Mouse (Mus musculus): ENCODE data around the gene Elovl7.

Gene Elovl7

DNA sequence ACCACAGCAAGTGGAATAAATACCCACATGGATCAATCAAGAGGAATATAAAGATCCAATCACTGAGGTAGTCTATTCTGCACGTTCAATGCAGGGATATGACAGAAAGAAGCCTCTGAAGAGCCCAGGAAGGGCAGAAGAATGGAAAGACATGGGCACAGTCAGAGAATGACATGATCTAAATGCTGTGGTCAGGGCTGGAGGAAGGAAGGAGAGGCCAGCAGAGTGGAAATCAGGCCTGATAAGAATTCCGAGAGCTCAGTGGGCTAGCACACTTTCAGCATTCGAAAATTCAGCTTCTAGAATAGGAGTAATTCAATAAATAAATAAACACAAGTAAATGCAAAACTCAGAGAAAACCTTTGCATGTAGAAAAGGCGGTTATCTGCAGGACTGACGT, 27.5 kb downstream of the Elovl7 start:
- DNase-seq (ENCODE audit: low read depth) = no peak

DNA sequence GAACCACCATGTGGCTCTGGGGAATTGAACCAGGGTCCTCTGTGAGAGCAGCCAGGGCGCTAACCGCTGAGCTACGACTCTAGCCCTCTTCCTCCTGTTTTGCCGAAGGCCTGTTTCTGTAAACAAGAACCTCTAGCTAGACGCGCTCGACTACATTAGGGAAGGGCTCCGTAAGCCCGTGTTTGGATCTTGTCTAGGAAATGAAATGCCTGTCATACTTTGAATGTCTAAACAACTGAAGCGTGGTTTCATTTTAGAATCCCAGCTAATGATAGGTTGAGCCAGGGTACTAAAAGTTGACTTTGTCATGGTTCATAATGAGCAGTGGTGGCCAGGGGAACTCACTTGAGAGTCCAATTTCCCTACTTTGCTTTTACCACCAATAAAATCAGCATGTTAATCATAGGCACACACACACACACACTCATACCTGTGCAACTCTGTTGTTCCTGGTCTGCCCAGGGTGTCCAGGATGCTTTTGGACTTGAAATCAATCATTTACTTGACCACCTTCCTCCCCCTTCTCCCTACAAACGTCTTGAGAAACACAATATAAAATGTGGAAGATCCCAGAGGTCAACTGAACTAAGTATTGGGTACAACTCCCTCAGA, 31.0 kb downstream of the Elovl7 start:
- DNase-seq (ENCODE audit: low read depth) = no peak

DNA sequence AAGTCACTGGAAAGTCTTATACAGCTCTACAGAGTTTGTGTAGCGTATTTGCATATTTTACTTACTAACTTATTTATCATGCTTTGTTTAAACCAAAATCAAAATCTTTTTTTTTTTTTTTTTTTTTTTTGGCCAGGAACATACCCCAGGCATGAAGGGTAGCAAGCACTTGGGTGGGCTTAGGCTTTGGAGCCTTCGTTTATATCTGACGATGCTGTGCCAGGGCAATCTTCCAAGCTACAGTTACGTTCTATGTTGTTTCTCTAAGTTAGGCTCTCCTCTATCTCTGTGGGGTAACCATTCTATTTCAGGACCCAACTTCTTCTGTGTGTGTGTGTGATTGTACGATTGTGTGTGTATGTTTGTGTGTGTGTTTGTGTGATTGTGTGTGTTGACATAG, 36.9 kb downstream of the Elovl7 start:
- no peak for DNase-seq (ENCODE audit: low read depth)

DNA sequence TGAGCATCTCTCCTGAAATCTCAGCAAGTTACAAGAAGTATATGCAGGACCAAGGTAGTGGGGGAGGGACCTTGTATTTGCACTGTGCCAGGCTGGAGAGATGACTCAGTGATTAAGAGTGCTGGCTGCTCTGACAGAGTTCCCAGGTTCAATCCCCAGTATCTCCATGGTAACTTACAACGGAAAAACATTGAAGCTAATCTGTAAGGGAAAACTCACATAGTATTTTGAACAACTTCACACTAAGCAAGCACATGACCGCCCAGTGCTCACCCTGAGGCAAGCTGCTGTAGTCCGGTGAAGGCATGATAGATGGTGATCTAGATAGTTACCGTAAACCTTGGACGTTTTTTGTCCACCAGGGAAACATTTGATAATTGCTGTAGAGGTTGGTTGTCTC, 39.8 kb downstream of the Elovl7 start:
- no peak for DNase-seq (ENCODE audit: low read depth)

DNA sequence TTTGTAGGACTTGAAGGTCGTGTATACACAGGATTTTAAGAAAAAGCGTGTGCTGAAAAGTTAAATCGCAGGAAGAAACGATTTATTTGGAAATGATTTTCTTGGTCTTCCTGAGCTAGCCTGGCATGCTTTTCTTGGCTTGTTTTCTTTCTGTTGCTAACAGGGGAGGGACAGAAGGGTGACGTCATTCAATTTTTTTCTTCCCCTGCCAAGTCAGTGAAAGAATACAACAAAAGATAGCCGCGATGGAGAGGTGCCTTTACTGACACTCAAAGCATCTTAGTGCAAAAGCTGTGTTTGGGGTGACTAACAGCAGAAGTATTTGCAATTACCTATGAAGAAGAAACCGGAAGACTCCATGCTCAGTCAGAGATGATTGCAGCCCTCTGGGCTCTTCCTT, 48.8 kb downstream of the Elovl7 start:
- no peak for DNase-seq (ENCODE audit: low read depth)

DNA sequence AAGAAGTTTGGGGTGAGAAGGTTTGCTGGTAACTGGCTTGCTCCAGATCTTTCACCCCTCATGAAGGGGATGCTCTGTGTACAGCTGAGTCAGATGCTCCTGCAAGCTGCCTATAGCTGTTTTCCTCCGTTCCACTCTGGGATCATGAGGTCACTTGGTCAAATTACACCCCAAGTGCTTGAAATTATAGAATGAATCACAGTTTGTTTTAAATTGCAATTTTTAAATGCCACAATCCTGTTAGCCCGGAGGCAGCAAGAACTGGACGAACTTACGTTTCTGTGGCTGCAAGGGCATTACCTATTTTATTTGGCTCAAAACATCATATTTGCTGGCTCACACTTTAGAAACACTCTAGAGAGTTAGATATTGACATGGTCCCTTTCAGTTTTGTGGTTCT, 51.2 kb downstream of the Elovl7 start:
- DNase-seq (ENCODE audit: low read depth) = no peak

DNA sequence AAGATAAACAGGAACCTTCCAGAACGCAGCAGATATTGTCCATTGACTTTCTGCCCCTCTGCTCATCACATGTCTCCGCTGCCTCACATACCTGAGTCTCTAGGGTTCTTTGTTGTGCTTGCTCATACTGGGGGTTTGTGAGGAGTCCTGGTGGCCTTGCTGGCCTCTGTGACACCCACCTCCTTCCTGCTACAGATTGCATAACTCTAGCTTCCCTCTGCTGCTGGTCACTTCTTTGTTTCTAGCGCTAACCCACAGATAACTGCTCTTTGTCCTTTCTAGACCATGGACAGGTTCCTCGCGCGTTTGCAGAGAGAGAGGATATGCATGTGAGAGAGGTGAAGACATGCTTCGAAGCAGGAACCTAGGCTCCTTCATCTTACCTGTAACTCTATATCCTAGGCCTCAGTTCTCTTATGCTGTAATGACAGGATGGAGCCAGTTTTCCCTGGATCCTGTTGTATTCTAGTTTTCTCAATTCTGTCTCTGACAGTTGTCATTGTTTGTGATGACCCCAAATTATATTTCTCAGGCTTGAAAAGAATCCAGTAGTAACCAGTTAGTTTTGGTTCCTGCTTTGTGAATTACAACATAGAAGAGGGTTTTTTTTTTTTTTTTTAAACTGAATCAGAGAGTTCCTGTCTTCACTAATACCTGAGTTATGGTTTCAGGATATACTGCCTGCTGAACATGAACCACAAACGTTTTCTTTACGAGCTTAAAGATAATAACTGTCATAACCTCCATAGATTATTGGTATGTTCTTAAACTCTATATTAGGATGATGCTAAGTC, 53.8 kb downstream of the Elovl7 start:
- no peak for DNase-seq (ENCODE audit: low read depth)

DNA sequence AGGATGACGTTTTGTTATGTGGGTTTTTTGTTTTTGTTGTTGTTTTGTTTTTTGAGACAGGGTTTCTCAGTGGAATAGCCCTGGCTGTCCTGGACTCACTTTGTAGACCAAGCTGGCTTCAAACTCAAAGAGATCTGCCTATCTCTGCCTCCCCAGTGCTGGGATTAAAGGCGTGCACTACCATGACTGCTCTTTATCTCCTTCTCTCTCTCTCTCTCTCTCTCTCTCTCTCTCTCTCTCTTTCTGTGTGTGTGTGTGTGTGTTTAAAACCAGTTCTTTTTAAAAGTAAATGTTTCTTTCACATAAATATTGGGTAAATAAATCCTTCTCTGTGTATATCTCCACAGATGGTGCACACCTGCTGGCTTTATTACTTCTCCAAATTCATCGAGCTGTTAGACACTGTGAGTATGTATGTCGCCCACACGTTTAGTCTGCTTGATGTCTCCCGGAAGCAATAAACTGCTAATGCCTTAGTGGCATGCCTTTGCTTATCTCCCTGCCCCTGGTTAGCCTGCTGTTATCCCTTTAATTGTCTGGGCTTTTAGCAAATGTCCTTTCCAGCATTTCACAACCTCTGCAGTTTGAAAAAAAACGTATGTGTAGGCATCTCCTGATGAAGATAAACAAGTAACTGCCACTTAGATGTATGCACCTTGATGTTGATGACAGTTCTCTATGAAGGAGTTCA, 57.4 kb downstream of the Elovl7 start:
- DNase-seq (ENCODE audit: low read depth) = no peak

DNA sequence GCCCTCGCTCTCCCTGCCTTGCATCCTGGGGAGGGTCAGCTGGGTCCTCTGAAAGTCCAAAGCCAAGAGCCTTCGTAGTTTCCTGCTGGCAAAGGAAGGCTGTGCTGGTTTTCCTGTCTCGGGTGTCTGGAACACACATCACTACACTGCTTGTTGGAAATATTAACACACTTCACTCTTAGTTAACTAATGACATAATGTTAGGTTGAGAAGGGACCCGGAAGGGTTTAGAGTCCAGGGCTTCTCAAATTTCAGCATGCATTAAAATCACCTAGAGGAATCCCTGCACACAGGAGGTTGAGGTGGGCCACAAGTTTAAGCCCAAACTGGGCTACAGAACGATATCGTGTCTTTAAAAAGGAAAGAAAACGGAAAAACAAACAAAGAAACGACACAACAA, 58.1 kb downstream of the Elovl7 start:
- no peak for DNase-seq (ENCODE audit: low read depth)

DNA sequence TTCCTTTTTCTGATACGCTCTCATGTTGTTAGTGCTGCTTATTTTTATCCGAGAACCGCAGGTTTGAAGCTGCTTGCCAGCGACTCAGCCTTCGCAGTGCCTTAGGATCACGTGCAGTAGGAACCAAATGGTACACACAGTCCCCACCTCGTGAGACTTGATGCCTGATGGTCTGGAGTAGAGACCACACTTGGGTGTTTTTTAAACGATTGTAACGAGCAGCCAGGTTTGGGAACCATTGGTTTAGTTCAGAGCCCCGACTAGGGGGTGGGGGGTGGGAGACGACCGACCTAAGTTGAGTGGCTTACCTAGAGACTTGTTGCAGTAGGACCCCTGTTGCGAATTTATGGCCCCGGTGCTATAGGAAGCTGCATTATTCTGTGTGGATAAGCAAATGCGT, 58.8 kb downstream of the Elovl7 start:
- DNase-seq (ENCODE audit: low read depth) = no peak

DNA sequence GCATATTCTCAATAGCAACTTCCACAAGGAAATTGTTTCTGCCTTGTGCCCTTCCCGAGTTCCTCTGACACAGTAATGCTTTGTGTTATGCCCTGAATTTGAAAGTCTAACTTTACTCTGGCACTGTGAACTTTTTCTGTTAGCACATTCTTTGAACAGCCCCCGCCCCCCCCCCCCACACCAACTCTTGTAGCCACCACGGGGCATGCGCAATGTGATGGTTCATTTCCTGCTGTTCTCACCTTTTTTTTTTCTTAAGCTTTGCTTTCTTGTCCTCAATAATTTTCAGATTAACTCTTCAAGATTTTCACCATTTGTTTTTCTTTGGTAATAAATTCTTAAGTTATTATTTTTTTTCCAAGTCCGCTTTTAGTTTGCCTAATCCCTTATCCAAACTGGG, 59.3 kb downstream of the Elovl7 start:
- no peak for DNase-seq (ENCODE audit: low read depth)

DNA sequence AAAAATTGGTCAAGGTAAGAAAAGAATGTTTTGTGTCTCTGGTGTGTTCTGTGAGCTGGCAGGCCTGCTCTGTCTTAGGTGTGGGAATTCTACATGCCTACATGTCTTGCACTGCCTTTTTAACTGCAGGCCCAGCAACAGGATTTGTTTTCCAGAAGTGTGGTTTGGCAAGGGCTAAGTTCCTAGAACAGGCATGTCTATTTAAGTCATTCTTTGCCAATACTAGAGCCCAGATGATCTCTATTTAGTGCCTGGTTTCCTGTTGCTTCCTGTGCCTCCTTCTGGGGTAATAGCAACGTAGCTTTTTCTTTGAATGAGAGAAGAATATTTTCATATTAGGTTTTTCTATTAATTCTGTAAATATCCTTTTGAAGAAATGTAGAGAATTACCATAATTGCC, 62.4 kb downstream of the Elovl7 start:
- no peak for DNase-seq (ENCODE audit: low read depth)

DNA sequence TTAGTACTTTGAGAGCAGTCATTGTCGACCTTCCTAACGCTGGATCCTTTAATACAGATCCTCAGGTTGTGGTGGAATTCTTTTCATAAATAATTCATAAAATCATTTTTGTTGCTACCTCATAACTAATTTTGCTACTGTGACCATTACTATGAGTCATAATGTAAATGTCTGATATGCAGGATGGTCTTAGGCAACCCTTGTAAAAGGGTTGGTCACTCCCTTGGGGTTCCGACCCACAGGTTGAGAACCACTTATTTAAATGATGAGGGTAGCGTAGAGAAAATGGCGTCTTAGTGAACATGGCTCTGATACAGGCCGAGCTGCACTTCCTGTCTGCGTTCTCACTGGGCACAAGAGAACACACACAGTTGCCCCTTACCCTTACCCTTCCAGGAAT, 63.1 kb downstream of the Elovl7 start:
- DNase-seq (ENCODE audit: low read depth) = no peak

DNA sequence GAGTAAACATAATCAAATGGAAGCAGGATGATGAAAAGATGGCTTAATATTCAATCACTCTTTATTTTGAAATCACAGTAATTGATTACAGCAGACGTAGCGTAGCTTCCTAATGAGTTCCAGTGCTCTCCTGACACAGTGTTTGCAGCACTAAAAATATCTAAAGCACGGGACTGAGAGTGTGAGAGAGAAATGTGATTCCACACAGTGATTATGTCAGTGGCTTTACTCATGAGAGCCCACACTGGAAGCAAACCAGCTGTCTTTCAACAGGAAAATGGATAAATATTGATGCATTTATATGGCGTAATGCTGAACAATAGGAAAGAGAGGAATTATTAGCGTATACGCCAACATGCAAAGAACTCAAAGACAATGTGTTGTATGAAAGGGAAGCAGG, 64.4 kb downstream of the Elovl7 start:
- DNase-seq (ENCODE audit: low read depth) = no peak

DNA sequence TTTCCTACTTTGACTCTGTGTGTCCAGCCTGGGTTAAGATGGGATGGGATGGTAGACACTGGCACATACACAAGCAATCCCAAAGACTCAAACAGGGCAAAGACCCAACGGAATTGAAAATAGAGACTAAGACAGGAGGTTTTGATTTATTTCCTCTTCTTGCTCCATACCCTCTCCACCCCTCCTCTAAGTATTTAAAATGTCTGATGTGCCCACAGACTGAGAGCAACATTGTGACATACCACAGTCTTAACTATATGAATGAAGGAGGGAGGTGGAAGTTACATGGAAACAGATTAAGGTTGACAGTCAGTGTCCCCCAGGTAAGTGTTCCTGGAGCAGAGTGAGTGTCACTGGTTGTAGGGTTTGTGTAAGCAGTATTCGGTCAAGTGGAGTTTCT, 70.1 kb downstream of the Elovl7 start:
- no peak for DNase-seq (ENCODE audit: low read depth)

DNA sequence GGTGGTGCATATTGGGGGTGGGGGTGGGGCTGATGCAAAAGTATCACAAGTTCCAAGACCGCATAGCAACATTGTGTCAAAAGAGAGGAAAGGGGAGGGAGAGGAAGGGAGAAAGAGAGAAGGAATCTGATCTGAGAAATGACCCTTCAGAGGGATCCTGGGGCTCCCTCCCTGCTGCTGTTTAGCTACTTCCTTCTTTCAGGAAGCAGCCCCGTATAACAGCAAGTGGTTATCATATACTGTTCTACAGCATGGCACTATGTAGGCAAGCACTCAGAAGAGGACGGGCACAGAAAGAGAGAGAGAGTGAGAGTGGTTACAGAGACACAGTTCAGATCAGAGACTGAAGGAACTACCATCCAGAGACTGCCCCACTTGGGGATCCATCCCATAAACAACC, 73.7 kb downstream of the Elovl7 start:
- DNase-seq (ENCODE audit: low read depth) = no peak

DNA sequence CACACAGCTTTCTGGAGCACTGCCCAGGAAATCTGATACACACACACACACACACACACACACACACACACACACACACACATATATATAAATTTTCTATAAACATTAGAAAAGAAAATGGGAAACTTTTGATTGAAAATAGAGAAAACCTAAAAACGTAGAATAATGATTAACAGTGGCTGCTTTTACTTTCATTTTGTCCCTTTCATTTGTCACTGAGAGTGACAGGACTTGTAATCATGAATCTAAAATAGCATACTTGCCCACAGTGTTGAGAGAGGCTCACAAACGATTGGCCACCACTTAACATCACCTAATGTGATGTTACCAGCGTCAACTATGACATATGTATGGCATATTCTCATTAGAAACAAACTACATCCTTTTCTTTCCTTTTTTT, 75.2 kb downstream of the Elovl7 start:
- no peak for DNase-seq (ENCODE audit: low read depth)

DNA sequence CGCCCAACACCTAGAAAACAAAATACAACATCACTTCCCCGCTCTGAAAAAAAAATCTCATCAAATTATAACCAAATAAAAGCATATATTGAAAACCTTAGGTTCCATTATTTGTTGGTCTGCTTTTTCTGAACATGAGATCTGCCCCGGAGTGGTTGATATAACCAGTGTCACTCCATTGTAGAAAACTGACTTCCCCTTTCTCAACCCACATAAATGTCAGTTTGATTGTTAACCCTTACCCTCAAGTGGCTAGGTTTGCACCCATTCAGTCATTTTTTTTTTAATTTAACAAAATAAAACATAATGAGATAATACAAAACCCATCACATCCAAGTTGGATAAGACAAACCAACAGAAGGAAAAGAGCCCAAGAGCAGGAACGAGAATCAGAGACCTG, 76.1 kb downstream of the Elovl7 start:
- no peak for DNase-seq (ENCODE audit: low read depth)

DNA sequence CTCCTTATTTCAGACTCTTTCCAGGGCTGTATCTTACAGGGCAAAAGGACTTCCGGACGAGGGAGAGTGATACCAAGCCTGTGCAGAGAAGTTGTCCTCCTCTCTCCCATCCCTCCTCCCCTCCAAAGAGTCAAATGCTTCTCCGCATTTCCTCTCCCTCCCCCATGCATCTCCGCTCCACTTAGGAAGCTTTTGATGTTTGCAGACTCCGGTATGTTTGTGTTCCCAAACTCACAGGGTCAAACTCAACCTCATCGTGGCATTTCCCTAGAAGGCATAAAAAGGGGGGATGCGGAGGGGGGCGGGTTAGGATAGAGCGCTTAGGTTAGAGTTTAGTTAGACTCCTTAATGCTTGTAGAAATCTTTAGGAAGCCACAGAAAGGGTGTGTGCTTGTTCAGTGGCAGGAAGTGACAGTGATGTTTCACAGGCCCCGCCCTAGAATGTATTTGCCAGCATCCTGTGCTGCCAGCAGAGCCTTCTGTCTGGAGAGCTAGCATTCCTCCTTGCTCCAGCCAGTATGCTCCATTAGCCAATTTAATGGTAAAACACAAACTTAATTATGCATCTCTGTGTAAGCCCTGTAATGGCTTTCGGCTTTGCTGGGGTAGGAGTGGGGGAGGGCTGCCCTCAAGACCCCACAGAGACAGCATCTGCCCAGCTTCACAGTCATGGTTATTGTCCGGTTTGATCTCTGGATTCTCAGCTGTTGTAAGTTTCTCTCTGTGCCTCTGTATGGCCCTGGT, 83.3 kb downstream of the Elovl7 start:
- no peak for DNase-seq (ENCODE audit: low read depth)

DNA sequence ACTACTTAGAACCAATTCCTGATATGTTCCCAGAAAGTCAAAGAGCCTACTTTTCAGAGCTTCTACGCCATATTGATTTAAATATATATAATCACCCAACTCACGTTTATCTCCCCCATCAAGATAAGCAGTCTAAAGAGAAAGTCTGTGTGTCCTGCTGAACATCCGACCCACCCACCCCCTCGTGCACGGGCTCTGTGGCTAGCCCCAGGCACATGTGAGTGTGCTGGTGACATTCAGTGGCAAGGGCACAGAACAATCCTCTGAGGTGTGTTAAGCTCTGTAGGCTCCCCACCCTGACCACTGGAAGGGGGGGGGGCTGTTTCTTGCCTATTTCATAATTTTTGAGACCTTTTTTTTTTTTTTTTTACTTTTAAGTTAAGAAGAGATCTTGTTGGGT, 84.0 kb downstream of the Elovl7 start:
- no peak for DNase-seq (ENCODE audit: low read depth)

DNA sequence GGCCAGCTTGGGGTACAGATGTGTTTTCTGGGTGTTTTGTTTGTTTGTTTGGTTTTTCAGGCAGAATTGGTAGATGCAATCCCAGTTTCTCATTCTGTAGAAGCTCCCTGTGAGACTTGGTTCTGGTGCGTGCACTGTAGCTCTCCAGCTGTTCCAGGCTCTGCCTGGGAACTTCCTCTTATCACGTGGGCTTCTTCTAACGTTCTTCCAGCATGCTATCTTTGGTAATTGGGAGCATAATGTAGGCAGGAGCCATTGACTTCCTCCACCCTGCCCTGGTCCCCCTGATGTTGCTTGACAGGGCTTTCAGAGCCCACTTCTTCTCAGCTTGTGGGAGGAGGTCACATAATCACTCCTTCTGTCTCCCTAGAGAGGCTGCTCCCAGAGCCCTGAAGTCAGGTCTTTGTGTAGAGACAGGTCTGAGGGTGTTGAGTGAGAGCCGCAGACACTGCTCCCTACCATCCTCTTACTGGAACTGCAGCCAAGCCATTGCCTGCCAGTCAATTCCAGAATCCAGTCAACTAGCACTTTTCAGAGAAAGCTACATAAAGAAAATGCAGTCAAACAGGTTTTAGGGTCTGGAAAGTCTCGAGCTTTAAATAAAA, 86.2 kb downstream of the Elovl7 start:
- no peak for DNase-seq (ENCODE audit: low read depth)

DNA sequence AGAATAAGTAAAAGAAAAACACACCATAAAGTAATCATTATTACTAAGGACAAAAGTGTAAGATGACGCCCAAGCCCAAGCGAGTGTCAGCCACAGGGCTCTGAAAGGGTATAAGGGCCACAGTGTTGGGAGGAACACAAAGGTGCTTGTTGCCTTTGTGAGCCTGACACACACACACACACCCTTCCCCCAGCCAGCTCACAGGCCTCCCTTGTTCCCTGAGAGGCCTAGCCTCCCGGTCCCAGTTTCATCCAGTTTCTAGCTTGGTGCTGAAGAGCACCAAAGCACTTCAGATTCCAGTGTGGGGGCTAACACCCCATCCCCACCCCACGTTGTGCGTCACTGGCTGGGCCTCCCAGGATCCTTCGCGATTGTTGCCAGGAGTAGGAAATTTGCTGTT, 87.2 kb downstream of the Elovl7 start:
- no peak for DNase-seq (ENCODE audit: low read depth)
